Mouse (Mus musculus) liver, embryonic 14.5 days (tissue): ENCODE data around the gene Samd4. TPM values are rescaled to one million over a fixed set of nuclear protein-coding genes. Genes with fewer than 3 reads are reported as not detected.

Experiments
- ATAC-seq: fragments of 200-750 bp; cut with Nextera tagmentation; 2 replicates; pipeline ENCODE4 v1.8.0; 2017; ENCODE audit warnings: moderate number of reproducible peaks, mild to moderate bottlenecking, moderate library complexity; ENCODE audit not compliant: insufficient read depth
- DNase-seq, 3 experiments: peaks; one replicate each; pipeline ENCODE4 v3.0.0-alpha.2; 2012 to 2013; ENCODE audit warnings: low read depth in 3 of 3, low spot score in 3 of 3
- H3K27ac ChIP-seq: fragments of 300-500 bp; sonication (generic); 2 replicates; pipeline ENCODE4 v1.5.1; 2014; ENCODE audit warnings: moderate library complexity, mild to moderate bottlenecking, control low read depth, inconsistent platforms
- H3K27me3 ChIP-seq: fragments of 300-500 bp; sonication (generic); 2 replicates; pipeline ENCODE4 v1.6.1; 2014; ENCODE audit warnings: mild to moderate bottlenecking, low read length, moderate library complexity; ENCODE audit not compliant: control insufficient read depth, insufficient read depth
- H3K36me3 ChIP-seq: fragments of 300-500 bp; sonication (generic); replicated peaks from 2 replicates; pipeline ENCODE4 v1.6.1; 2014; ENCODE audit warnings: low read depth; ENCODE audit not compliant: control insufficient read depth, insufficient read depth
- H3K4me1 ChIP-seq, 2 experiments: fragments of 200-500 bp in 1 of 2; fragments of 300-500 bp in 1 of 2; sonication (generic) in 1 of 2; replicated peaks; 2 replicates each; pipeline ENCODE4 v1.6.1; 2012 to 2014; ENCODE audit warnings: antibody characterized with exemption in 1 of 2, inconsistent platforms in 1 of 2, low read length in 1 of 2; ENCODE audit not compliant: control insufficient read depth in 2 of 2, insufficient read depth in 2 of 2
- H3K4me2 ChIP-seq: fragments of 300-500 bp; sonication (generic); 2 replicates; pipeline ENCODE4 v1.6.1; 2014; ENCODE audit warnings: low read depth, mild to moderate bottlenecking, control low read depth, moderate library complexity
- H3K4me3 ChIP-seq, 2 experiments: fragments of 200-500 bp in 1 of 2; fragments of 300-500 bp in 1 of 2; sonication (generic) in 1 of 2; 2 replicates each; pipeline ENCODE4 v1.5.1; 2012 to 2014; ENCODE audit warnings: low read depth in 2 of 2, low read length in 2 of 2, mild to moderate bottlenecking in 2 of 2, control low read depth in 1 of 2, inconsistent platforms in 1 of 2, moderate library complexity in 1 of 2; ENCODE audit not compliant: insufficient read depth in 1 of 2
- H3K9ac ChIP-seq: fragments of 300-500 bp; sonication (generic); replicated peaks from 2 replicates; pipeline ENCODE4 v1.6.1; 2014; ENCODE audit warnings: mild to moderate bottlenecking, control low read depth, moderate library complexity
- H3K9me3 ChIP-seq: fragments of 300-500 bp; sonication (generic); 2 replicates; pipeline ENCODE4 v1.6.1; 2016; ENCODE audit warnings: low read length, mixed read lengths; ENCODE audit not compliant: control insufficient read depth
- CTCF ChIP-seq: IDR thresholded peaks from 2 replicates; pipeline ENCODE4 v1.5.1; 2016; ENCODE audit warnings: antibody characterized with exemption, low read depth, control low read depth
- EP300 ChIP-seq: IDR thresholded peaks from 2 replicates; pipeline ENCODE4 v1.6.1; 2016; ENCODE audit warnings: antibody characterized with exemption, low read depth
- WGBS: fragments of 180-500 bp; shearing (Covaris S2); extraction: QIAGEN DNeasy Blood & Tissue Kit; methylation state at CpG from one replicate; pipeline ENCODE4 v1.1.7; 2014; ENCODE audit not compliant: insufficient replicate concordance; 5-methylcytosine and 5-hydroxymethylcytosine counted together
- polyA plus RNA-seq, 2 experiments: library from polyadenylated mRNA; depleted of rRNA in 1 of 2; stranded (reverse) in 1 of 2; unstranded in 1 of 2; fragments of >200 nt; fragmentation: Nextera tagmentation in 1 of 2; extraction: Ambion mirVana in 1 of 2; gene quantifications; 2 replicates each; pipeline versions ENCODE4 v1.2.1 to v1.2.3; 2012 to 2014

Samd4 gene
- polyA plus RNA-seq, 2 experiments: 0.19 to 0.39 TPM

GRCm38 (mm10) chr14:46941077-46941476 is 58.4 kb downstream of the Samd4 start:
- ATAC-seq (no peak), DNase-seq (no peak)
- H3K36me3 ChIP-seq: no peaks in the 10 kb centered on the region
- 34% methylated on average over 6 of the region's 6 CpGs for WGBS
- H3K9me3 ChIP-seq: no peaks in the 10 kb centered on the region
- H3K27me3 ChIP-seq: no peaks in the 10 kb centered on the region
- TF ChIP-seq EP300 (no peak), CTCF (no peak)
- H3K4me2 ChIP-seq: no peak overlapping the region
- H3K9ac ChIP-seq: no peak overlapping the region
- no peak overlapping the region for H3K4me3 ChIP-seq
- H3K27ac ChIP-seq: no peak overlapping the region
- no peaks in the 10 kb centered on the region; a peak in 1 of 4 replicates for H3K4me1 ChIP-seq

DNA sequence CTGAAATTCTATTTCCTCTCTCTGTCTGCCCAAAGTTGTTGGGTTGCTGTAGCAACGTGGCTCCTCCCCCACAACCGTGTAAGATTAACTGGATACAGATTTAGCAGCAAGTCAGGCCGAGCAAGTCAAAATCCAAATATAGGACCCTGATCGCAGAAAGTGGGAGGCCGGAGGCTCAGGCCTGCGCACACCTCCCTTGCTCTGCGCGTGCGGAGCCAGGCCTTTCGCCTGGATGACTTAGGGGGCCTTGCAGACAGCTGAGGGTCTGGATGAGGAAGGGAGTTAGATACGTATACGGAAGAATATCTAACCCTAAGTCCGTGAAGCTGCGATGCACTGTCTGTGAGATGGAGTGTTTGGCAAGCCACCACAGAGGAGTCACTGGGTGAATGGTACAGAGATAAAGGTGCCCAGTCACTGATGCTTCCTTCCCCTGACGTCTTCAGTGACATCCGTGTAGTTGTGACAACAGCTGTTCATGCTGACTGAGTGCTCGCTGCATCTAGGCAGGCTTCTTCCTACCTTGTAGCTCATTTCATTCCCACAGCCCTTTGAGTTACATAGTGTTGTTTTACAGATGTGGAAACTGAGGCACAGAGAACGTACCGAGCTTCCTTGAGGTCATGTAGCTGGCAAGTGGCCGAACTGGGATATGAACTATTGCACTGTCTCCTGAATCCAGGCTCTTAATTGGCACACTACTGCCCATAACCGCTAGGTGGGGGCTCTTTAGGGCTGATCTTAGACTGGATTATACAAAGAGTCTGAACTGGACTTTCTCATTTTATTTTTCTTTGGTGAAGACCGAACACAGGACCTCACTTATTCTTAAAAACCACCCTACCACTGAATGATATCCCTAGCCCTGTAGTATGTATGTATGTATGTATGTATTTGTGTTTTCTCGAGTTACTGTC is 59.5 kb downstream of the Samd4 start:
- no peak overlapping the region for H3K4me3 ChIP-seq
- no peak for DNase-seq
- no peaks in the 10 kb centered on the region for H3K27me3 ChIP-seq
- H3K9me3 ChIP-seq: no peaks in the 10 kb centered on the region
- WGBS: 47% methylated on average over 23 of the region's 23 CpGs
- H3K27ac ChIP-seq: no peak overlapping the region
- no peak overlapping the region for H3K9ac ChIP-seq
- no peak for ATAC-seq
- H3K36me3 ChIP-seq: no peaks in the 10 kb centered on the region
- no peak for TF ChIP-seq CTCF
- TF ChIP-seq EP300: no peak
- no peaks in the 10 kb centered on the region; a peak in 1 of 4 replicates for H3K4me1 ChIP-seq
- H3K4me2 ChIP-seq: no peak overlapping the region

- Histone ChIP-seq H3K27me3 (no peaks in the 10 kb centered on the region), H3K9ac (no peak overlapping the region), H3K36me3 (no peaks in the 10 kb centered on the region), H3K9me3 (no peaks in the 10 kb centered on the region), H3K4me1 (no peaks in the 10 kb centered on the region; a peak in 1 of 4 replicates), H3K4me2 (no peak overlapping the region), H3K4me3 (no peak overlapping the region), H3K27ac (no peak overlapping the region)
- no peak for TF ChIP-seq EP300
- TF ChIP-seq CTCF: no peak
- ATAC-seq (no peak), DNase-seq (no peak)
- 47% methylated on average over 3 of the region's 3 CpGs for WGBS
Observed at GRCm38 (mm10) chr14:46944411-46944810, 61.8 kb downstream of the Samd4 start.

DNA sequence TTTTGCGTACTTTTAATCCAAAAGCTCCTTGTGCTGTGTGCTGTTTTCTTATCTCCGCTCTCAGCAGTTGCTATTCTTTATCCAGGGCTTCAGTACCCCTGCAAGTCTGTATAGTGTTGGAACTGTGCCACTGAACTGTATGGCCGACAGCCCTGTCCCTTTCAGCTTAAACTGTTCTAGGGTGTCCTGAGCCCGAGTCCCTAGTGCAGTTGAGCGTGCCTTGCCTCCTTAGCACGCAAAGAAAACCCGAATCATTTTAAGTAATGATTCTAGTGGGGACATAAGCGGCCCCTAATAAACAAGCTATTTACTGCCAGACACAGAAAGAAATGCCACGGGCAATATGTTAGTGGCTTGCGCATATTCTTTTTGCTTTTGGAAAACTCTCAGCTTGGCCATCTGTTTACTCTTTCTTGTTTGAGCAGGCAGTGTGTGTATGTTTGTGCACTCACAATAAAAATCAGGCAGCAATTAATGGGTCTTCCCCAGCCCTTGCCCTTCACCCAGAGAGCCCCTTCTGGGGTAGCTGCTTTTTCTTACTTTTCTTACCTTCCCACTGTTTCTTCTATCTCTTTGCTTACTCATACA is 63.3 kb downstream of the Samd4 start:
- WGBS: 65% methylated on average over 10 of the region's 10 CpGs
- no peak for TF ChIP-seq EP300
- no peak for TF ChIP-seq CTCF
- Histone ChIP-seq H3K36me3 (no peaks in the 10 kb centered on the region), H3K4me3 (no peak overlapping the region), H3K27ac (no peak overlapping the region), H3K4me2 (no peak overlapping the region), H3K9me3 (no peaks in the 10 kb centered on the region), H3K9ac (no peak overlapping the region), H3K27me3 (no peaks in the 10 kb centered on the region), H3K4me1 (peaks cover 0 to 4% of the 10 kb centered on the region in 2 experiments; a peak in 1 of 4 replicates)
- DNase-seq (no peak), ATAC-seq (no peak)

GRCm38 (mm10) chr14:46947644-46948043 is 65.0 kb downstream of the Samd4 start:
- H3K9ac ChIP-seq: no peak overlapping the region
- H3K4me2 ChIP-seq: no peak overlapping the region
- ATAC-seq (no peak), DNase-seq (no peak)
- no peaks in the 10 kb centered on the region for H3K9me3 ChIP-seq
- no peak overlapping the region for H3K4me3 ChIP-seq
- TF ChIP-seq EP300 (no peak), CTCF (no peak)
- H3K4me1 ChIP-seq: 0 out of 4 replicates have a peak, but pooled peaks cover 0 to 4% of the 10 kb centered on the region in 2 experiments
- H3K36me3 ChIP-seq: no peaks in the 10 kb centered on the region
- H3K27ac ChIP-seq: no peak overlapping the region
- no peaks in the 10 kb centered on the region for H3K27me3 ChIP-seq
- 51% methylated on average over 3 of the region's 3 CpGs for WGBS
